Mouse (Mus musculus): ENCODE results near the gene 4933427D14Rik. TPM values are rescaled to one million over a fixed set of nuclear protein-coding genes. Genes with fewer than 3 reads are reported as not detected.

Gene 4933427D14Rik
- polyA plus RNA-seq, 1 experiment from 2014 or later = 7.5 TPM

DNA sequence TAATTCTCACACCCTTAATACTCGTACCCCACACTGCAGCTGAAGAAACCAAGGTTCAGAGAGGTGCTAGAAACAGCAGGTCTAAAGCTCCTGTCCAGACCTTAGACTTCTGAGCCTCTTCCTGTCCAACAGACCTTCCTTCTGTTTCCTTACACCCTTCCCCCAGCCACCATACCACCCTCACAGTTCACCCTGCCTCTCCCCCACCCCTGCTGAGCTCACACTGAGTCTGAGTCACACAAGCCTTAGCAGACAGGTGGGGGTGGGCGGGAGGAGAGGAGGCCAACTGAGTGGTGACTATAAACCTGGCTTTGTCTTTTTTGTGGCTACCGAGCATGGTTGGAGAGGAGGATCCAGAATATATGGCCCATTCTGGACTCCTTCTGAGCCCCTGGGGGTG is 96.5 kb downstream of the 4933427D14Rik start:
- ATAC-seq (replicated peaks; ENCODE audit: extremely low read depth, insufficient read depth, low FRiP score) = no peak
- no peak overlapping the region for H3K4me2 ChIP-seq (ENCODE audit: low read depth, low read length)
- H3K9ac ChIP-seq (ENCODE audit: low read length) = no peak overlapping the region
- no peaks in the 10 kb centered on the region for H3K36me3 ChIP-seq (ENCODE audit: control insufficient read depth, insufficient read depth)
- no peak overlapping the region for H3K4me3 ChIP-seq (ENCODE audit: low read length)
- no peaks in the 10 kb centered on the region for H3K4me1 ChIP-seq (ENCODE audit: control insufficient read depth, insufficient read depth, low read length)
- no peak overlapping the region for H3K27ac ChIP-seq (ENCODE audit: low read length)
- no peaks in the 10 kb centered on the region for H3K9me3 ChIP-seq (replicated peaks; ENCODE audit: control insufficient read depth, low read length)
- WGBS = 45% methylated on average over 3 of the region's 3 CpGs
- H3K27me3 ChIP-seq (ENCODE audit: control insufficient read depth, insufficient read depth, low read length) = no peaks in the 10 kb centered on the region

DNA sequence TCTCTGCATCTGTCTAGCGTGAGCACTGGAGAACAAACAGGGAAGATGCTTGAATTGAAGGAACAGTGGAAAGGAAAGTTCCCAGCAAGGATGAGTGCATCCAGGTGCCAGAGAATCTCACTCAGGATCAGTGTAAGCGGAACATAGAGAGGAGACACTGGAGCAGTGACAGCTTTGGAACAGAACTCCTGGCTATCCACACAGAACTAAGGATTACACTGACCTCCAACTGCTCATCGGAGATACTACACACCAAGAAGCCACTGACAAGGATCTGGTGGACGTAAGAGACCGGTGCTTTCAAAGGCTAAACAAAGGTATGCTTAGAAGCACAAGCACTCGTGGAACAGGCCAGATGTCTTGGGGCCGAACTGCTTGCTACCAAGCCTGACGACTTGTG is 103.0 kb downstream of the 4933427D14Rik start:
- Histone ChIP-seq H3K4me3 (ENCODE audit: low read length) (no peak overlapping the region), H3K9me3 (replicated peaks; ENCODE audit: control insufficient read depth, low read length) (no peaks in the 10 kb centered on the region), H3K9ac (ENCODE audit: low read length) (no peak overlapping the region), H3K36me3 (ENCODE audit: control insufficient read depth, insufficient read depth) (no peaks in the 10 kb centered on the region), H3K27me3 (ENCODE audit: control insufficient read depth, insufficient read depth, low read length) (no peaks in the 10 kb centered on the region), H3K27ac (ENCODE audit: low read length) (no peak overlapping the region), H3K4me1 (ENCODE audit: control insufficient read depth, insufficient read depth, low read length) (no peaks in the 10 kb centered on the region), H3K4me2 (ENCODE audit: low read depth, low read length) (no peak overlapping the region)
- WGBS = 64% methylated on average over 8 of the region's 8 CpGs
- ATAC-seq (replicated peaks; ENCODE audit: extremely low read depth, insufficient read depth, low FRiP score) = no peak

Other genes starting within 250 kb of the 4933427D14Rik start
- gene Aipl1, start 169.9 kb downstream of the 4933427D14Rik start, polyA plus RNA-seq (2015; fragmentation: Nextera tagmentation; extraction: Ambion mirVana) = 0.12 and 0.36 TPM in 2 replicates
- 67.0 and 74.3 TPM in 2 replicates for gene Pimreg, start 165.4 kb downstream of the 4933427D14Rik start, polyA plus RNA-seq (2015; fragmentation: Nextera tagmentation; extraction: Ambion mirVana)
- gene Pitpnm3, start 71.7 kb downstream of the 4933427D14Rik start, polyA plus RNA-seq (2015; fragmentation: Nextera tagmentation; extraction: Ambion mirVana) = 0.18 and 0.45 TPM in 2 replicates
- 0.07 and 0.11 TPM in 2 replicates for gene Gm43951, start 619 bp downstream of the 4933427D14Rik start, polyA plus RNA-seq (2015; fragmentation: Nextera tagmentation; extraction: Ambion mirVana)
- 149 and 160 TPM in 2 replicates for gene Txndc17, start 88 bp upstream of the 4933427D14Rik start, polyA plus RNA-seq (2015; fragmentation: Nextera tagmentation; extraction: Ambion mirVana)
- gene Med31, start 8.1 kb upstream of the 4933427D14Rik start, polyA plus RNA-seq (2015; fragmentation: Nextera tagmentation; extraction: Ambion mirVana) = 29.5 and 30.8 TPM in 2 replicates
- 0.10 and 0.18 TPM in 2 replicates for gene Slc13a5, start 59.8 kb upstream of the 4933427D14Rik start, polyA plus RNA-seq (2015; fragmentation: Nextera tagmentation; extraction: Ambion mirVana)
- gene Xaf1, start 94.2 kb upstream of the 4933427D14Rik start, polyA plus RNA-seq (2015; fragmentation: Nextera tagmentation; extraction: Ambion mirVana) = 8.5 and 14.4 TPM in 2 replicates
- not detected in 2 replicates for gene Fbxo39, start 107.0 kb upstream of the 4933427D14Rik start, polyA plus RNA-seq (2015; fragmentation: Nextera tagmentation; extraction: Ambion mirVana)
- 1.7 and 2.5 TPM in 2 replicates for gene Tekt1, start 155.0 kb upstream of the 4933427D14Rik start, polyA plus RNA-seq (2015; fragmentation: Nextera tagmentation; extraction: Ambion mirVana)
- gene Smtnl2, start 204.3 kb upstream of the 4933427D14Rik start, polyA plus RNA-seq (2015; fragmentation: Nextera tagmentation; extraction: Ambion mirVana) = 115 and 121 TPM in 2 replicates
- 0.17 TPM in 1 of 2 replicates, not detected in the other for gene Ggt6, start 228.1 kb upstream of the 4933427D14Rik start, polyA plus RNA-seq (2015; fragmentation: Nextera tagmentation; extraction: Ambion mirVana)
- 70.2 and 81.8 TPM in 2 replicates for gene Mybbp1a, start 233.9 kb upstream of the 4933427D14Rik start, polyA plus RNA-seq (2015; fragmentation: Nextera tagmentation; extraction: Ambion mirVana)

Measured in heart, embryonic 16.5 days (tissue).